Mouse (Mus musculus) lung, adult 2 months (tissue): ENCODE data around the gene Mtfr2.

Experiments used
- CTCF ChIP-seq: fragments of 200-500 bp; IDR thresholded peaks from 2 replicates; pipeline ENCODE4 v1.5.1; 2011; ENCODE audit warnings: mild to moderate bottlenecking, low read length, control low read depth; ENCODE audit not compliant: insufficient read depth
- POLR2A ChIP-seq: fragments of 200-500 bp; IDR thresholded peaks from 2 replicates; pipeline ENCODE4 v1.6.1; 2011; ENCODE audit warnings: low read depth, mild to moderate bottlenecking, control low read depth, low read length, borderline replicate concordance; ENCODE audit errors: extremely low read depth

DNA sequence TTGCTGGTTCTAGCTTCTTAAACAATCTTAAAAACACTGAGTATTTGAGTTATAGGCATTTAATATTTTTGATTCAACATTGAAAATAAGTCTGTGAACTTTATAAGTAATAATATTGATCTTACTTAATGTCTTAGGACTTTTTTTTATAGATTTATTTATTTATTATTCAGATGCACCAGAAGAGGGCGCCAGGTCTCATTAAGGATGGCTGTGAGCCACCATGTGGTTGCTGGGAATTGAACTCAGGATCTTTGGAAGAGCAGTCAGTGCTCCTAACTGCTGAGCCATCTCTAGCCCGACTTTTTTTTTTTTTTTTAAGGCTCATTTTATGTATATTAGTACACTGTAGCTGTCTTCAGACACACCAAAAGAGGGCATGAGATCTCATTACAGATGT is 32.8 kb upstream of the Mtfr2 start:
- no peak for TF ChIP-seq CTCF
- TF ChIP-seq POLR2A = no peak
